Mouse (Mus musculus): ENCODE data around the gene Wrnip1.

Wrnip1 gene

GRCm38 (mm10) chr13:32807624-32808023 lies 5.8 kb downstream of the Wrnip1 start:
- DNase-seq: peak; percentile 4

- no peak for DNase-seq
Measured at GRCm38 (mm10) chr13:32819241-32819640, 17.4 kb downstream of the Wrnip1 start.

- DNase-seq: no peak
Measured at GRCm38 (mm10) chr13:32819926-32820325, 18.1 kb downstream of the Wrnip1 start.

- no peak for DNase-seq
Measured at GRCm38 (mm10) chr13:32821671-32822070, 19.8 kb downstream of the Wrnip1 start.

GRCm38 (mm10) chr13:32823126-32823525 lies 21.3 kb downstream of the Wrnip1 start:
- no peak for DNase-seq

GRCm38 (mm10) chr13:32824377-32825330 lies 22.8 kb downstream of the Wrnip1 start:
- no peak for DNase-seq

- DNase-seq: no peak
Measured at GRCm38 (mm10) chr13:32825546-32825945, 23.7 kb downstream of the Wrnip1 start.

GRCm38 (mm10) chr13:32827111-32827822 lies 25.4 kb downstream of the Wrnip1 start:
- DNase-seq: no peak

GRCm38 (mm10) chr13:32827951-32828350 lies 26.1 kb downstream of the Wrnip1 start:
- peak; percentile 57 for DNase-seq

- DNase-seq: no peak
Measured at GRCm38 (mm10) chr13:32828886-32829285, 27.0 kb downstream of the Wrnip1 start.

GRCm38 (mm10) chr13:32831505-32832273 lies 29.9 kb downstream of the Wrnip1 start:
- DNase-seq: no peak

- DNase-seq: peak; percentile 10
Measured at GRCm38 (mm10) chr13:32832776-32833175, 30.9 kb downstream of the Wrnip1 start.

GRCm38 (mm10) chr13:32833237-32833636 lies 31.4 kb downstream of the Wrnip1 start:
- peak; percentile 6 for DNase-seq

GRCm38 (mm10) chr13:32834513-32834912 lies 32.7 kb downstream of the Wrnip1 start:
- no peak for DNase-seq

GRCm38 (mm10) chr13:32839314-32839713 lies 37.5 kb downstream of the Wrnip1 start:
- DNase-seq: no peak

GRCm38 (mm10) chr13:32841349-32841748 lies 39.5 kb downstream of the Wrnip1 start:
- no peak for DNase-seq

- no peak for DNase-seq
Measured at GRCm38 (mm10) chr13:32846221-32846620, 44.4 kb downstream of the Wrnip1 start.

- DNase-seq: no peak
Measured at GRCm38 (mm10) chr13:32849092-32849491, 47.3 kb downstream of the Wrnip1 start.

- no peak for DNase-seq
Measured at GRCm38 (mm10) chr13:32849531-32850123, 47.8 kb downstream of the Wrnip1 start.

- no peak for DNase-seq
Measured at GRCm38 (mm10) chr13:32850156-32850555, 48.3 kb downstream of the Wrnip1 start.

- DNase-seq: no peak
Measured at GRCm38 (mm10) chr13:32850668-32851404, 49.0 kb downstream of the Wrnip1 start, which contains the start of gene Serpinb1a. Serpinb1a (minus strand) TSS chr13:32851185.

GRCm38 (mm10) chr13:32851967-32852366 lies 50.1 kb downstream of the Wrnip1 start:
- DNase-seq: peak; percentile 71

All from retina, postnatal 1 day (tissue).